Mouse (Mus musculus): ENCODE data around the gene Sh3bgrl3. TPM values are rescaled to one million over a fixed set of nuclear protein-coding genes. Genes with fewer than 3 reads are reported as not detected.
A peak's percentile ranks its signal among the peaks of the same experiment; 100 is the strongest.

Gene Sh3bgrl3
- polyA plus RNA-seq, 1 experiment from 2014 or later = 312 TPM

DNA sequence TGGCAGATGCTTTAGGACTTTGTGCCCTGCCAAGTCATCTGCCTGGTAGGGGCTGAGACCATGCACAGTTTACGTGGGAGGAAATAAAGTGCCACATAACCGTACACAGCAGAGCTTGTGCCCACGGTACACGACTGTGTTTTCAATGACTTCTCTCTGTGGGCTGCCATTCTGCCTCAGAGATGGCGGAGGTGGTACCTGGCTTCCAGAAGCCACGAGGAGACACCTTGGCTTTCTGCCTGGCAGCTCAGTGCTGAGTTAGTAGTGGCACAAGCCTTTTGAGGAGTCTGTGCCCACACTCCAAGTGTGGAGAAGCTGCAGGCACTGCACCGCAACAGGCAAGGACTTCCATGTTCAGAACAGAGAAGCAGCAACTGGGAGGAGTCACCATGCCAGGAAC is 20.9 kb downstream of the Sh3bgrl3 start:
- Histone ChIP-seq H3K36me3 (ENCODE audit: control insufficient read depth, insufficient read depth, low read length) (no peaks in the 10 kb centered on the region), H3K4me3 (ENCODE audit: low read depth, low read length) (no peak overlapping the region), H3K4me1 (ENCODE audit: control insufficient read depth, insufficient read depth, low read length) (no peaks in the 10 kb centered on the region; the same call in 1 of the 2 replicates), H3K4me2 (no peak overlapping the region), H3K27me3 (ENCODE audit: control insufficient read depth, insufficient read depth, low read length) (no peaks in the 10 kb centered on the region), H3K9me3 (ENCODE audit: control insufficient read depth, low read length) (no peaks in the 10 kb centered on the region), H3K9ac (ENCODE audit: low read length) (no peak overlapping the region), H3K27ac (ENCODE audit: low read depth, low read length) (no peak overlapping the region)
- DNase-seq (ENCODE audit: low spot score, missing footprints) (peak; percentile 33), ATAC-seq (ENCODE audit: low FRiP score) (no peak)
- WGBS = 89% methylated on average over 7 of the region's 7 CpGs

DNA sequence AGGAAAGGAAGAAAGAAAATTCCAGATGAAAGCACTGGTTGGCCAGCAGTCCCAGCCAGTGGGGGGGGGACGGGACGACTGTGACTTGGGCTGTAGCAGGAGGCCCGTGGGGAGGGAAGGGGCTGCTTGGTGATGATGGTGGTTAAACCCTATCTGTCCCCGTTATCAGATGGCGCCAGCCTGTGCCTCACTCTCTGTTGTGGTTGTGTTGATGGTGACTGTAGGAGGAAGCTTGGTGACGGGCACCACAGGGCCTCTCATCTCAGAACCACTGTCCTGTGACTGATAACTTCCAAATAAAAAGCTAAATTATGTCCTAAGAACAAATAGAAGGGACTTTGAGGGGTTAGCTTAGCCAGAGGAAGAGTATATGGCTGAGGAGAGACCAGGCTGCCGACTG is 22.5 kb downstream of the Sh3bgrl3 start:
- H3K4me2 ChIP-seq = no peak overlapping the region
- H3K27ac ChIP-seq (ENCODE audit: low read depth, low read length) = no peak overlapping the region
- ATAC-seq (ENCODE audit: low FRiP score) (no peak), DNase-seq (ENCODE audit: low spot score, missing footprints) (peak; percentile 53)
- no peak overlapping the region for H3K4me3 ChIP-seq (ENCODE audit: low read depth, low read length)
- no peaks in the 10 kb centered on the region for H3K27me3 ChIP-seq (ENCODE audit: control insufficient read depth, insufficient read depth, low read length)
- 78% methylated on average over 7 of the region's 7 CpGs for WGBS
- no peaks in the 10 kb centered on the region for H3K4me1 ChIP-seq (ENCODE audit: control insufficient read depth, insufficient read depth, low read length)
- no peak overlapping the region for H3K9ac ChIP-seq (ENCODE audit: low read length)
- H3K9me3 ChIP-seq (ENCODE audit: control insufficient read depth, low read length) = no peaks in the 10 kb centered on the region
- H3K36me3 ChIP-seq (ENCODE audit: control insufficient read depth, insufficient read depth, low read length) = no peaks in the 10 kb centered on the region

DNA sequence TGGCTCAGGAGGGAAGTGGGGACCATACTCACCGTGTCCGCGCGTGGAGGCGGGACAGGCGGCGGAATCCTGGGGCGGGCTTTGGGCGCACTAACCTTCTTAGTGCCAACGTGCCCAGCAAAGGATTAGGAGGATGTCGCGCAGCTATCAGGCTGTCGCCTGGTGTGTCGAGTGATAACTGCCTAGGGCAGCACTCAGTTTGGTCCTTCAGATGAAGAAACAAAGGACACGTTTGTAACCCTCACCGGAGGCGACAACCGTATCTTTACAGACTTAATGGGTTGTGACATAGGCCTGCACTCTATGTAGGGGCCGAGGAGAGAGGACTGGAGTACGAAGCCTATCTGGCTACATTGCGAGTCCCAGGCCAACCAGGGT is 25.9 kb downstream of the Sh3bgrl3 start:
- DNase-seq (ENCODE audit: low spot score, missing footprints) = no peak
- H3K9me3 ChIP-seq (ENCODE audit: control insufficient read depth, low read length) = no peaks in the 10 kb centered on the region
- WGBS = 3% methylated on average over 21 of the region's 21 CpGs
- H3K27ac ChIP-seq (ENCODE audit: low read depth, low read length) = no peak overlapping the region
- peak overlapping the region; percentile 74 for H3K4me3 ChIP-seq (ENCODE audit: low read depth, low read length)
- no peaks in the 10 kb centered on the region for H3K4me1 ChIP-seq (ENCODE audit: control insufficient read depth, insufficient read depth, low read length)
- no peaks in the 10 kb centered on the region for H3K36me3 ChIP-seq (ENCODE audit: control insufficient read depth, insufficient read depth, low read length)
- peak; percentile 65 for ATAC-seq (ENCODE audit: low FRiP score)
- H3K9ac ChIP-seq (ENCODE audit: low read length) = peak overlapping the region; percentile 70
- H3K4me2 ChIP-seq = peak overlapping the region; percentile 70
- H3K27me3 ChIP-seq (ENCODE audit: control insufficient read depth, insufficient read depth, low read length) = no peaks in the 10 kb centered on the region

DNA sequence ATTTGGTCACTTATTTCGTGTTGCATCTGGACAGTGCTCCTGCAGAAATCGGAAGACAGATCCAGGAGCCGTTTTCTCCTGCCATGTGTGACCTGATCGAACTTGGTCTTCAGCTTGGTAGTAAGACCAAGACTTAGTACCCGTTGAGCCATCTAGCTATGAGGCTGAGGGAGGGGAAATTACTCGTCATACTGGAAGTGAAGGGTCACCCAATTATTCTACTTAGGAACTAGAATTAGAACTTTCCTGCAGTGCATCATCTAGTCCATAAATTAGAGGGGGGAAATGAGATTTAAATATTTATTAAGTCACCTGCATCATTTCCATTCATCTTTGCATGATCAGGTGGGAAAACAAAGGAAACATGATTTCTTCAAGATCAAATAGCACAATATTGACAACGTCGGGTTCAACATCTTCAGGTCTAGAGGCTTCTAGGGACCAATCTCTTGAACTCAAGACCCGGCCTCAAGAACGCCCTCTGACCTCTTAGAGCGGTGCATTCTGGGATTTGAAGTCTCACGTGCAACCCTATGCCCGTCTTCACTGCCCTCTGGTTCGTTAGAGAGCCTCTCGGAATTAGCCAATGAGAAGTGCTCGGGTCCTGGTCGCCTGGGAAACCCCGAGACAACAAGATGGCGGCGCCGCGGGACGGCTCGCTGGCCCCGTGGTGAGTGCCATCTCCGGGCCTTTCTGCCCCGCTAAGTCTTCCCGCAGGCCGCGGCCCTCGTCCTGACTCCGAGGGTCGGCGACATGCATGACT is 26.4 kb downstream of the Sh3bgrl3 start, which contains the start of gene Ubxn11:
Gene Ubxn11, plus strand, starts transcription at position 592 of the 763 bp plus-strand sequence.
- ATAC-seq (ENCODE audit: low FRiP score) = peak; percentile 98
- peak; percentile 96 for DNase-seq (ENCODE audit: low spot score, missing footprints)
- Histone ChIP-seq H3K4me3 (ENCODE audit: low read depth, low read length) (peak within 1 kb of the TSS; percentile 74), H3K4me1 (ENCODE audit: control insufficient read depth, insufficient read depth, low read length) (no peaks in the 10 kb centered on the region), H3K4me2 (peak within 1 kb of the TSS; percentile 70), H3K9me3 (ENCODE audit: control insufficient read depth, low read length) (no peaks in the 10 kb centered on the region), H3K9ac (ENCODE audit: low read length) (peak within 1 kb of the TSS; percentile 70), H3K36me3 (ENCODE audit: control insufficient read depth, insufficient read depth, low read length) (no peaks in the 10 kb centered on the region), H3K27me3 (ENCODE audit: control insufficient read depth, insufficient read depth, low read length) (no peaks in the 10 kb centered on the region), H3K27ac (ENCODE audit: low read depth, low read length) (no peak within 1 kb of the TSS)
- 18% methylated on average over 34 of the region's 34 CpGs for WGBS

DNA sequence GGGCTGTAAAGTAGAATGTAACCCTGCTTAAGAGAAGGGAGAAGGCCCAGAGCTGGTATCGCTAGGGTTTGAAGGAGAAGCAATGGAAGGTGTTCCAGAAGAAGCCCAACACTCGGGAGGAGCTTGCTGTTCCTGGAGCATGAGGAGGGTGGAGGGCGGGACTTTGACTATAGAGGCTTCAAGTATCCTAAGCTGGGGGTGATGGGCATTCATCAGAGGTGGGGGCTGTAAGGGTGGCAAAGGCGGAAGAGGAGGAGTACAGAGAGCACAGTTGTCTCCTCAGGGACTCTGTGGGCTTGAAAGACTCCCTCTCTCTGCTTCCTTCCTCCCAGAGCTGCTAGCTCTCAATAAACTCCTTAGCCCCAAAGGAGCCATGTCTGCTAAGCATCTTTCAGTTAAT is 28.3 kb downstream of the Sh3bgrl3 start:
- ATAC-seq (ENCODE audit: low FRiP score) = no peak

DNA sequence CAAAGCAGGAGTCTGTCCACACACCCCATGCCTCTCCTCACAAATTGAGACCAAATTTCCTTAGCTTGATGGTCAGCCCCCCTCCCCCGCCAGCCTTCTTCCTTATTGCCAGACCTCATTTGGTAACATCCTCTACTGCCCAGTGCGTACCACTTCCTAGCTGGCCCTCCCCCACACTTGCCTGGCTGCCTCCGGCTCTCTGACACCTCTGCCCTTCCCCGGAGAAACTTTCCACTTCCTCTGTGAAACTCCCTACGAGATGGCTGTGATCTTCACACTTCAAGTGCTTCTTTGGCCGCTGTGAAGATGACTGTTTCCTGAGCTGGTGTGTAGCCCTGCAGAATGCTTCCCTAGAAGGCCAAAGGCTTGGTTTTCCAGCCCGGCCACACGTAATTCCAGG is 30.0 kb downstream of the Sh3bgrl3 start:
- Histone ChIP-seq H3K9ac (ENCODE audit: low read length) (no peak overlapping the region), H3K4me1 (ENCODE audit: control insufficient read depth, insufficient read depth, low read length) (no peaks in the 10 kb centered on the region), H3K36me3 (ENCODE audit: control insufficient read depth, insufficient read depth, low read length) (no peaks in the 10 kb centered on the region), H3K9me3 (ENCODE audit: control insufficient read depth, low read length) (no peaks in the 10 kb centered on the region), H3K27ac (ENCODE audit: low read depth, low read length) (no peak overlapping the region), H3K4me3 (ENCODE audit: low read depth, low read length) (no peak overlapping the region), H3K4me2 (no peak overlapping the region), H3K27me3 (ENCODE audit: control insufficient read depth, insufficient read depth, low read length) (no peaks in the 10 kb centered on the region)
- ATAC-seq (ENCODE audit: low FRiP score) (no peak), DNase-seq (ENCODE audit: low spot score, missing footprints) (no peak)
- 81% methylated on average over 8 of the region's 8 CpGs for WGBS

More for the DNA sequence above, 28.3 kb downstream of the Sh3bgrl3 start:
- no peak overlapping the region for H3K4me2 ChIP-seq
- H3K9ac ChIP-seq (ENCODE audit: low read length) = no peak overlapping the region
- WGBS = 77% methylated on average over 4 of the region's 4 CpGs
- H3K4me3 ChIP-seq (ENCODE audit: low read depth, low read length) = no peak overlapping the region
- no peaks in the 10 kb centered on the region for H3K4me1 ChIP-seq (ENCODE audit: control insufficient read depth, insufficient read depth, low read length)
- no peaks in the 10 kb centered on the region for H3K36me3 ChIP-seq (ENCODE audit: control insufficient read depth, insufficient read depth, low read length)
- H3K9me3 ChIP-seq (ENCODE audit: control insufficient read depth, low read length) = no peaks in the 10 kb centered on the region
- no peak overlapping the region for H3K27ac ChIP-seq (ENCODE audit: low read depth, low read length)
- no peak for DNase-seq (ENCODE audit: low spot score, missing footprints)
- H3K27me3 ChIP-seq (ENCODE audit: control insufficient read depth, insufficient read depth, low read length) = no peaks in the 10 kb centered on the region

DNA sequence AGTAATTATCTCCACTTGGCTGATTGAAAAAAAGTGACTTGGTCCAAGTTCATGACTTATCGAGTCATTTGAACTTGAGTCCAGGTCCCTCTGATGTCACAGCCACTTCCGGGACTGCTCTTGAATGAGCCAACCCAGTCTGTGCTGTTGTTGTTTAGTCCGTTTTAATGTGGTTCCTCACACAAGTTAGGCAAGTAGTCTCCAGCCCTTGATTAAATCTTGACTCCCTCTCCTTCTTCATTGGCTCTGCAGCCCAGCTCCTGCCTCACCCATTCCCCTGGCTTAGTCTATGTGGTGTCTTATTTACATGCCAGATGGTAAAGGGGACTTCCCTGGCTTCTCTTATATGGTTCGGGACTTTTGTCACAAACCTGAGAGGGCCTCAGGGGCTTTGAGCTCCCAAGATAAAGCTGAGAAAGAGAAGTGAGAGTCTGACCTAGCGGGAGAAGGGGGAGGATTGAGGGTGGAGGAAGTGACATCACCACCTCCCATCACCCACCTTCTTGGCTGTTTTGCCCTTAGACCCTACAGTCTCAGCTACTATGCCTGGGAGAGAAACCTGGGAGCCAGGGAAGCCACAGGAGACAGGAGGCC is 31.5 kb downstream of the Sh3bgrl3 start:
- Histone ChIP-seq H3K9me3 (ENCODE audit: control insufficient read depth, low read length) (no peaks in the 10 kb centered on the region), H3K9ac (ENCODE audit: low read length) (no peak overlapping the region), H3K36me3 (ENCODE audit: control insufficient read depth, insufficient read depth, low read length) (no peaks in the 10 kb centered on the region), H3K4me1 (ENCODE audit: control insufficient read depth, insufficient read depth, low read length) (no peaks in the 10 kb centered on the region), H3K27me3 (ENCODE audit: control insufficient read depth, insufficient read depth, low read length) (no peaks in the 10 kb centered on the region), H3K4me3 (ENCODE audit: low read depth, low read length) (no peak overlapping the region), H3K4me2 (no peak overlapping the region), H3K27ac (ENCODE audit: low read depth, low read length) (no peak overlapping the region)
- DNase-seq (ENCODE audit: low spot score, missing footprints) = no peak
- ATAC-seq (ENCODE audit: low FRiP score) = no peak
- WGBS = 81% methylated on average over 5 of the region's 5 CpGs

DNA sequence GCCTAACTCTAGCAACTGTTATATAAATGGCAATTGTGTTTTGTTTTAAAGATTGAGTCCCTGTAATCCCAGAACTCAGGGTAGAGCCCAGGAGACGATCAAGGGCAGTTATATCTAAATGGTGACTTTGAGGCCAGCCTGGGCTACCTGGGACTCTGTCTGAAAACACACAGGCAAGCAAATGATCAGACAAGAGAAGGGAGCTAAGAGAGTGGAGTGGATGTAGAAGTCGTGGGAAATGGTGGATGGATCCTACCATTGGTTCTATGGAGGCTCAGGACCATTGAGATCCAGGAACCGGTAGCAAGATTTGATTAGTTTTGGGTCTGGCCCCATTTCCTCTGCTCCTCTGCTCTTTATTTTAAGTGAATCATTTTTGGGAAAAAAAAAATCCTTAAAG is 32.5 kb downstream of the Sh3bgrl3 start:
- ATAC-seq (ENCODE audit: low FRiP score) (no peak), DNase-seq (ENCODE audit: low spot score, missing footprints) (no peak)
- H3K27me3 ChIP-seq (ENCODE audit: control insufficient read depth, insufficient read depth, low read length) = no peaks in the 10 kb centered on the region
- no peaks in the 10 kb centered on the region for H3K36me3 ChIP-seq (ENCODE audit: control insufficient read depth, insufficient read depth, low read length)
- H3K9me3 ChIP-seq (ENCODE audit: control insufficient read depth, low read length) = no peaks in the 10 kb centered on the region
- no peak overlapping the region for H3K4me3 ChIP-seq (ENCODE audit: low read depth, low read length)
- 87% methylated on average over 3 of the region's 3 CpGs for WGBS
- no peaks in the 10 kb centered on the region for H3K4me1 ChIP-seq (ENCODE audit: control insufficient read depth, insufficient read depth, low read length)
- H3K27ac ChIP-seq (ENCODE audit: low read depth, low read length) = no peak overlapping the region
- H3K9ac ChIP-seq (ENCODE audit: low read length) = no peak overlapping the region
- no peak overlapping the region for H3K4me2 ChIP-seq

DNA sequence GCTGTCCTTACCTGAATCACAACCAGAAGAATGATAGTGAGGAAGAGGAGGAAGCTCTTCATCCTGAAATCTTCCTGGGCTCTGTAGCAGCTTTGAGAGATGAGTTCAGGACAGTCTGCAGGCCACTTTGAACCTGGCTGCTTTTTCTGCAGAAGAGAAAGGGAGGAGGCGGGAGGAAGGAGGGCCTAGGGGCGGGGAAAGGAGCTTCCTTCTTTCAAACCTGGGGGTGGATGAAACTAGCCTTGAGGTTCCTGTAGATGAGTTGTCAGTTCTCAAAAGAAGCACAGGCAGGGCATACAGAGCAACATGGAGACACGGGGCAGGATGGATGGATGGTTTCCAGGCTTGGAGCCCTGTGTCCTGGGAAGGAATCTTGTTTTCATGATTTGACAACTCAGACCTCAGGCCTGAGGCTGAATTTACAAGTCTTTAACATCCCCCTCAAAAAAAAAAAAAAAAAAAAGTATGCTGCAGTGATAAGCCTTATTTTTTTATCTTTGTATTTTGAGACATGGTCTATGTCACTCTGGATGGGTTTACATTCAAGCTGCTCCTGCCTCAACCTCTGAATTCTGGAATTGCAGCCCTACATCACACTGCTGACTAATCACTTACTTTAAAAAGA is 33.6 kb downstream of the Sh3bgrl3 start, which contains the start of gene Cd52:
Gene Cd52, minus strand, starts transcription at position 160 of the 625 bp plus-strand sequence.
- DNase-seq (ENCODE audit: low spot score, missing footprints) (no peak), ATAC-seq (ENCODE audit: low FRiP score) (no peak)
- H3K36me3 ChIP-seq (ENCODE audit: control insufficient read depth, insufficient read depth, low read length) = no peaks in the 10 kb centered on the region
- no peaks in the 10 kb centered on the region for H3K27me3 ChIP-seq (ENCODE audit: control insufficient read depth, insufficient read depth, low read length)
- H3K9ac ChIP-seq (ENCODE audit: low read length) = no peak within 1 kb of the TSS
- no peak within 1 kb of the TSS for H3K4me3 ChIP-seq (ENCODE audit: low read depth, low read length)
- WGBS = 50% methylated on average over 3 of the region's 3 CpGs
- no peak within 1 kb of the TSS for H3K27ac ChIP-seq (ENCODE audit: low read depth, low read length)
- H3K9me3 ChIP-seq (ENCODE audit: control insufficient read depth, low read length) = no peaks in the 10 kb centered on the region
- no peak within 1 kb of the TSS for H3K4me2 ChIP-seq
- H3K4me1 ChIP-seq (ENCODE audit: control insufficient read depth, insufficient read depth, low read length) = no peaks in the 10 kb centered on the region
